Mouse (Mus musculus): ENCODE measurements around the gene Dpf2. TPM values are rescaled to one million over a fixed set of nuclear protein-coding genes. Genes with fewer than 3 reads are reported as not detected.

The Dpf2 gene
- polyA plus RNA-seq, 1 experiment from 2014 or later, result 167 TPM

- H3K9me3 ChIP-seq (ENCODE audit: control insufficient read depth, low read length), result no peaks in the 10 kb centered on the region
- H3K27me3 ChIP-seq (ENCODE audit: control insufficient read depth, insufficient read depth, low read length), result no peaks in the 10 kb centered on the region
- 91% methylated on average over 3 of the region's 3 CpGs for WGBS
- no peak overlapping the region for H3K4me2 ChIP-seq (replicated peaks; ENCODE audit: low read depth, low read length)
- 0 out of 2 replicates have a peak, but pooled peaks cover 3% of the 10 kb centered on the region for H3K4me1 ChIP-seq (ENCODE audit: control insufficient read depth, insufficient read depth, low read length)
- H3K4me3 ChIP-seq (ENCODE audit: low read length), result no peak overlapping the region
- H3K27ac ChIP-seq (ENCODE audit: low read depth, low read length), result no peak overlapping the region
- no peaks in the 10 kb centered on the region for H3K36me3 ChIP-seq (ENCODE audit: control insufficient read depth, insufficient read depth, low read length)
- ATAC-seq (ENCODE audit: low FRiP score, low TSS enrichment), result no peak
- no peak overlapping the region for H3K9ac ChIP-seq (ENCODE audit: low read depth, low read length)
Measured at GRCm38 (mm10) chr19:5878916-5879315, 33.9 kb downstream of the Dpf2 start.

DNA sequence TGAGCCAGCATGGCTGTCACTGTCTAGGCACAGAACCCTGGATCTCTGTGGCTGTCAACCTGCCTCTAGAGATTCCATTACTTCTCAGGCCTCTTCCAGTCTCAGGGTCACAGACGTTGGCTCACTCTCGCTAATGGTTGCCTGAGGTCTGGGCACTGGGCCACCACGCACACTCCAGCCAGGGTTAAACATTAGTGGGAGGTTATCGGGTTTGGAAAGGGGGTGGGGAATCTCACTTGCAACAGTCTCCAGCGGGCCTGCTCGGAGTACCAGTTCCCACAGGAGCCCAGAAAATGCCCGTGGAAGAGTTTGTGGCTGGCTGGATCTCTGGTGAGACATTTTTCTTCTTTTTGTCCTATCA is 34.5 kb downstream of the Dpf2 start:
- Histone ChIP-seq H3K27ac (ENCODE audit: low read depth, low read length) (peak overlapping the region; percentile 48; the same call in 1 of the 2 replicates), H3K27me3 (ENCODE audit: control insufficient read depth, insufficient read depth, low read length) (no peaks in the 10 kb centered on the region), H3K36me3 (ENCODE audit: control insufficient read depth, insufficient read depth, low read length) (no peaks in the 10 kb centered on the region), H3K4me1 (ENCODE audit: control insufficient read depth, insufficient read depth, low read length) (0 out of 2 replicates have a peak, but pooled peaks cover 6% of the 10 kb centered on the region), H3K4me2 (replicated peaks; ENCODE audit: low read depth, low read length) (peak overlapping the region; percentile 25; the same call in 1 of the 2 replicates), H3K4me3 (ENCODE audit: low read length) (no peak overlapping the region), H3K9me3 (ENCODE audit: control insufficient read depth, low read length) (no peaks in the 10 kb centered on the region), H3K9ac (ENCODE audit: low read depth, low read length) (no peak overlapping the region)
- no peak for ATAC-seq (ENCODE audit: low FRiP score, low TSS enrichment)
- WGBS, result 68% methylated on average over 7 of the region's 7 CpGs

DNA sequence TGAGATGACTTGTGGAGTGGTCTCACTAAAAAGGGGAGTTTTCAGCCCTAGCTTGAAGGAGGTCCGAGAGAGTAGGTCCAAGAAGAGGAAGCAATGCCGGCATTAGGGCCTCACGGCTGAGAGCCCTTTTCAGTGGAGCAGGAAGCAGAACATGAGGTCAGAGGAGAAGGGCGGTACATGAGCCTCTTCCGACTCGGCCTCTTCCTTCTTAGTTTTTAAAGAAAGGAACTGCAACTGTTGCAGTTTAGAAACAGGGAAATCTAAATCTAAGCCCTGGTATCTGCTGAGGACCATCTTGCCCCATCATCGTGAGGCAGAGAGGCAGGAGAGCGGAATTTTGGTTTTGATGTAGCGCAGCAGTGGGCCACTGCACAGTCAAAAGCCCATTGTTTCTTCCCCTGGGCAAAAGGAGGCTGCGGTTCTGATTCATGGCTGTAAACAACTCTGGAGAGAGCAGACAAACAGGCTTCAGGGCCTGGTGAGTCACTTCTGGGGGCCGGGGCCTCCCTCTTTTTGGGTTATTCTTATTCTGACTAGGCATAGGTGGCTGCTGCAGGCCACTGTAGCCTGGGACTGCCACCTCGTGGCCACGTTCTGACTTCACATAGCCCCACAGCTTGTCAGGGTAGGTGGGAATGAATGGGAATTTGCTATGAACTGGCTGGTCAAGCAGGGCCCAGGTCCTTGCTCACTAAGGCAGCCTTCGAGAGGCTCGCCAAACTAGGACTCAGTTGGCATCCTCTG is 35.0 kb downstream of the Dpf2 start, which contains the start of gene Slc25a45:
Gene Slc25a45 (plus strand): TSS at position 191 of the 744 bp plus-strand sequence.
- peak within 1 kb of the TSS; percentile 25; the same call in 1 of the 2 replicates for H3K4me2 ChIP-seq (replicated peaks; ENCODE audit: low read depth, low read length)
- WGBS, result 40% methylated on average over 15 of the region's 15 CpGs
- no peaks in the 10 kb centered on the region for H3K27me3 ChIP-seq (ENCODE audit: control insufficient read depth, insufficient read depth, low read length)
- H3K9ac ChIP-seq (ENCODE audit: low read depth, low read length), result no peak within 1 kb of the TSS
- peaks cover 3% of the 10 kb centered on the region; the same call in 1 of the 2 replicates for H3K36me3 ChIP-seq (ENCODE audit: control insufficient read depth, insufficient read depth, low read length)
- H3K27ac ChIP-seq (ENCODE audit: low read depth, low read length), result peak within 1 kb of the TSS; percentile 48
- H3K9me3 ChIP-seq (ENCODE audit: control insufficient read depth, low read length), result no peaks in the 10 kb centered on the region
- 0 out of 2 replicates have a peak, but pooled peaks have one; percentile 21 for ATAC-seq (ENCODE audit: low FRiP score, low TSS enrichment)
- H3K4me1 ChIP-seq (ENCODE audit: control insufficient read depth, insufficient read depth, low read length), result 0 out of 2 replicates have a peak, but pooled peaks cover 9% of the 10 kb centered on the region
- H3K4me3 ChIP-seq (ENCODE audit: low read length), result no peak within 1 kb of the TSS

DNA sequence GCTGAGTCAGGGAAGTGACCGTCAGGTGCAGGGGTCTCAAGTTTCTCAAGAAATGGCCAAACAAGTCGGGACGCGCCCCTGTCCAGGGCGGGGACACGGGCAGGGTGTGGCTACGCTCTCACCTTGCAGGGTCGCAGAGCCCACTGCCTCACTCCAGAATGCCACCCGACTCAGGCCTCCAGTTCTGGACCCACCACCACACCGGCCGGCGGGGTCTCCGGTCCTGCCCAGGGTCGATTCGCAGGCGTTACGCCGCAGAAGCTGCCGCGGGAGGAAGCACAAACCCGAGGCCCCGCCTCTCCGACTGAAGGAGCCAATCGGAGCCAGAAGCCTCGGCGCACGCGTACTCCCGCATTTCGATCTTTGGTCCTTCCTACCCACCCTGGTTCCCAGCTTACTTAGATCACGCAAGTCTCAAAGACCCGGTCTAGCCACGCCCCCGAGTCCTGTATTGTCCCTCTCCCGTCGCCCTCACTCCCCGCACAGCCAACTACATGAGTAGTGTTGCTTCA is 37.8 kb downstream of the Dpf2 start, which contains the start of gene Frmd8:
Gene Frmd8 (minus strand): TSS at position 306 of the 512 bp plus-strand sequence.
- Histone ChIP-seq H3K4me1 (ENCODE audit: control insufficient read depth, insufficient read depth, low read length) (peaks cover 26% of the 10 kb centered on the region), H3K27me3 (ENCODE audit: control insufficient read depth, insufficient read depth, low read length) (no peaks in the 10 kb centered on the region), H3K4me2 (replicated peaks; ENCODE audit: low read depth, low read length) (peak within 1 kb of the TSS; percentile 66), H3K4me3 (ENCODE audit: low read length) (peak within 1 kb of the TSS; percentile 68), H3K9me3 (ENCODE audit: control insufficient read depth, low read length) (no peaks in the 10 kb centered on the region), H3K36me3 (ENCODE audit: control insufficient read depth, insufficient read depth, low read length) (peaks cover 14% of the 10 kb centered on the region), H3K9ac (ENCODE audit: low read depth, low read length) (peak within 1 kb of the TSS; percentile 71), H3K27ac (ENCODE audit: low read depth, low read length) (peak within 1 kb of the TSS; percentile 53; the same call in 1 of the 2 replicates)
- ATAC-seq (ENCODE audit: low FRiP score, low TSS enrichment), result peak; percentile 86
- under 1% methylated on average over 37 of the region's 37 CpGs for WGBS

- H3K4me3 ChIP-seq (ENCODE audit: low read length), result peak overlapping the region; percentile 68
- H3K9me3 ChIP-seq (ENCODE audit: control insufficient read depth, low read length), result no peaks in the 10 kb centered on the region
- H3K4me1 ChIP-seq (ENCODE audit: control insufficient read depth, insufficient read depth, low read length), result peaks cover 26% of the 10 kb centered on the region
Measured at GRCm38 (mm10) chr19:5874391-5874968, 38.3 kb downstream of the Dpf2 start.

GRCm38 (mm10) chr19:5872931-5873556 is 39.8 kb downstream of the Dpf2 start:
- H3K36me3 ChIP-seq (ENCODE audit: control insufficient read depth, insufficient read depth, low read length), result peaks cover 26% of the 10 kb centered on the region
- H3K4me1 ChIP-seq (ENCODE audit: control insufficient read depth, insufficient read depth, low read length), result peaks cover 26% of the 10 kb centered on the region
- no peak overlapping the region for H3K4me2 ChIP-seq (replicated peaks; ENCODE audit: low read depth, low read length)
- no peak overlapping the region for H3K4me3 ChIP-seq (ENCODE audit: low read length)
- WGBS, result 88% methylated on average over 19 of the region's 19 CpGs
- H3K9me3 ChIP-seq (ENCODE audit: control insufficient read depth, low read length), result no peaks in the 10 kb centered on the region
- no peak for ATAC-seq (ENCODE audit: low FRiP score, low TSS enrichment)
- H3K27me3 ChIP-seq (ENCODE audit: control insufficient read depth, insufficient read depth, low read length), result no peaks in the 10 kb centered on the region
- no peak overlapping the region for H3K27ac ChIP-seq (ENCODE audit: low read depth, low read length)
- peak overlapping the region; percentile 25; the same call in 1 of the 2 replicates for H3K9ac ChIP-seq (ENCODE audit: low read depth, low read length)

More at GRCm38 (mm10) chr19:5874391-5874968, 38.3 kb downstream of the Dpf2 start:
- H3K4me2 ChIP-seq (replicated peaks; ENCODE audit: low read depth, low read length), result peak overlapping the region; percentile 66
- WGBS, result 11% methylated on average over 13 of the region's 13 CpGs
- no peak overlapping the region for H3K27ac ChIP-seq (ENCODE audit: low read depth, low read length)
- H3K36me3 ChIP-seq (ENCODE audit: control insufficient read depth, insufficient read depth, low read length), result peaks cover 19% of the 10 kb centered on the region
- H3K9ac ChIP-seq (ENCODE audit: low read depth, low read length), result peak overlapping the region; percentile 71
- ATAC-seq (ENCODE audit: low FRiP score, low TSS enrichment), result no peak
- no peaks in the 10 kb centered on the region for H3K27me3 ChIP-seq (ENCODE audit: control insufficient read depth, insufficient read depth, low read length)

DNA sequence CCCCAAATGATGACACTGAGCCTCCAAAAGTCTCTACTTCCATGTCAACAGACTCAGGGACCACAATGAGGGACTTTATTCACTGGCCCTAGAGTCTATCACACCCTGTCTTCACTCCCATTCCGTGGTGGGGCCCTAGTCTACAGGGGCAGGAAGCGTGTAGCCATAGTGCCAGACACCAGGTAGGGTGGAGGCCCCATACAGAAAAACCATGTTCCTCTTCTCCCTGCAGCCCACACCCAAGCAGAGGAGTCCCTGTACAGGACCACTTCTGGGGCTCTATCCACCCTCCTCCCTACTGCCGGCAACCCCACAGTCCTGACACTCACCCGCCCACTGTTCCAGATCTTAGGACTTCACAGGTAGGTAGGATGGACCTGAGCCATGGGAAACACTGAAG is 40.3 kb downstream of the Dpf2 start:
- no peak overlapping the region for H3K4me2 ChIP-seq (replicated peaks; ENCODE audit: low read depth, low read length)
- H3K27ac ChIP-seq (ENCODE audit: low read depth, low read length), result no peak overlapping the region
- H3K4me1 ChIP-seq (ENCODE audit: control insufficient read depth, insufficient read depth, low read length), result peaks cover 26% of the 10 kb centered on the region
- H3K4me3 ChIP-seq (ENCODE audit: low read length), result no peak overlapping the region
- no peaks in the 10 kb centered on the region for H3K27me3 ChIP-seq (ENCODE audit: control insufficient read depth, insufficient read depth, low read length)
- peak overlapping the region; percentile 25; the same call in 1 of the 2 replicates for H3K9ac ChIP-seq (ENCODE audit: low read depth, low read length)
- ATAC-seq (ENCODE audit: low FRiP score, low TSS enrichment), result no peak
- no peaks in the 10 kb centered on the region for H3K9me3 ChIP-seq (ENCODE audit: control insufficient read depth, low read length)
- peaks cover 27% of the 10 kb centered on the region for H3K36me3 ChIP-seq (ENCODE audit: control insufficient read depth, insufficient read depth, low read length)
- 91% methylated on average over 4 of the region's 4 CpGs for WGBS

DNA sequence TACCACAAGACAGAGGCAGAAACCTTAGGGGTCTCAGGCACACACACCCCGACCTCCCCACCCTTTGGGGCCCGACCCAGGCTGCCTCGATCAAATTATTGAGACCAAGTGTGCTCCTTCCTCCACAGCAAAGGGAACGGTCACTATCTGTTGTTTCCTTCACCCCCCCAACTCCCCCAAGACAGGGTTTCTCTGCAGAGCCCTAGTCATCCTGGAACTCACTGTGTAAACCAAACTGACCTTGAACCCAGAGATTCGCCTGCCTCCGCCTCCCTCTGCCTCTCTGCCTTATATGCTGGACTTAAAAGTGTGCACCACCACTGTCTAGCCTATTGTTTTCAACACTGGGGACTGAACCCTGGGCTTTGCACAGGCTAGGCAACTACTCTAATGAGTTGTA is 41.1 kb downstream of the Dpf2 start:
- H3K27ac ChIP-seq (ENCODE audit: low read depth, low read length), result peak overlapping the region; percentile 83
- H3K9me3 ChIP-seq (ENCODE audit: control insufficient read depth, low read length), result no peaks in the 10 kb centered on the region
- peak overlapping the region; percentile 31; the same call in 1 of the 2 replicates for H3K9ac ChIP-seq (ENCODE audit: low read depth, low read length)
- H3K4me2 ChIP-seq (replicated peaks; ENCODE audit: low read depth, low read length), result peak overlapping the region; percentile 17; the same call in 1 of the 2 replicates
- H3K27me3 ChIP-seq (ENCODE audit: control insufficient read depth, insufficient read depth, low read length), result no peaks in the 10 kb centered on the region
- ATAC-seq (ENCODE audit: low FRiP score, low TSS enrichment), result peak; percentile 4; the same call in 1 of the 2 replicates
- H3K4me3 ChIP-seq (ENCODE audit: low read length), result peak overlapping the region; percentile 2; the same call in 1 of the 2 replicates
- H3K36me3 ChIP-seq (ENCODE audit: control insufficient read depth, insufficient read depth, low read length), result peaks cover 27% of the 10 kb centered on the region
- 35% methylated on average over 6 of the region's 6 CpGs for WGBS
- peaks cover 26% of the 10 kb centered on the region for H3K4me1 ChIP-seq (ENCODE audit: control insufficient read depth, insufficient read depth, low read length)

All from kidney, embryonic 14.5 days (tissue).